Mouse (Mus musculus): Measurements from ENCODE around the gene Vps36. TPM values are rescaled to one million over a fixed set of nuclear protein-coding genes. Genes with fewer than 3 reads are reported as not detected.

Vps36 gene
- total and polyA plus RNA-seq, 3 experiments = 21.7 to 27.9 TPM; not detected in 1

DNA sequence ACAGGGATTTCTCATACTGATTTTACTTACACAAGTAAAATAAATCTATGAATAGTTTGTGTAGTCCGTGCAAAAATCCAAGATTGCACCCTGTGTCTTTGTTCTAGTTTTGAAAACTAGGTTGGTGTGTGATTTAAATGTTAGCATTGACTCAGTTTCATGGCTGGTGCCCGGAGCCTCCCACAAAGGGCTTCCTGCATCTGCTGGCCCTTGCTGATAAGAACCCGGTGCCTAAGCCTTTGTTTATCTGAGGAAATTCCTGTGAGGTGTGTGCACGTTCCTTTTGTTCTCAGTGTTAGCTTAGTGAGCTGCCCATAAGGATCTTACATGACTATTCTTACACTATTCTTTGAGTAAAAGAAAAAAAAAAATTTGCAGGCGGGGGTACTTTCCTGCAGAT, 16.4 kb downstream of the Vps36 start:
- no peaks in the 10 kb centered on the region for H3K9me3 ChIP-seq (replicated peaks; ENCODE audit: insufficient read depth, low read length)
- no peaks in the 10 kb centered on the region for H3K79me2 ChIP-seq (ENCODE audit: control insufficient read depth, insufficient read depth, low read length, poor library complexity)
- H3K9ac ChIP-seq (ENCODE audit: control insufficient read depth, low read depth, low read length, poor library complexity, severe bottlenecking) = no peak overlapping the region
- no peaks in the 10 kb centered on the region for H3K27me3 ChIP-seq (ENCODE audit: control insufficient read depth in 1 of 2, insufficient read depth in 2 of 2, low read length in 2 of 2)
- H3K4me3 ChIP-seq (ENCODE audit: control insufficient read depth in 1 of 2, insufficient read depth in 1 of 2, low read depth in 2 of 2, low read length in 2 of 2) = no peak overlapping the region
- peaks cover 2 to 12% of the 10 kb centered on the region in 2 experiments for H3K36me3 ChIP-seq (ENCODE audit: control insufficient read depth in 1 of 2, insufficient read depth in 2 of 2, low read length in 2 of 2)
- H3K4me1 ChIP-seq (ENCODE audit: control insufficient read depth in 1 of 2, insufficient read depth in 2 of 2, low read length in 2 of 2) = peaks cover 4 to 8% of the 10 kb centered on the region in 2 experiments; a peak in 3 of 4 replicates
- peak; percentile 84 for DNase-seq (ENCODE audit: low read depth, low spot score)
- 0 out of 2 replicates have a peak overlapping the region, but pooled peaks have one; percentile 36 for H3K27ac ChIP-seq (ENCODE audit: control insufficient read depth, low read depth, low read length)
- no peak for TF ChIP-seq NELFE (IDR thresholded peaks at IDR 0.05; ENCODE audit: low read depth, low read length)
- TF ChIP-seq TAL1 (IDR thresholded peaks at IDR 0.05; ENCODE audit: low read length) = peak; percentile 85
- peak; percentile 53 for TF ChIP-seq MAX (IDR thresholded peaks at IDR 0.05; ENCODE audit: low read length)
- TF ChIP-seq EP300 (IDR thresholded peaks at IDR 0.05; ENCODE audit: low read depth in 1 of 2, low read length in 2 of 2) = peak; percentile 85 to 91
- TF ChIP-seq POLR2A (IDR thresholded peaks at IDR 0.05; ENCODE audit: control insufficient read depth in 1 of 2, insufficient read depth in 1 of 2, low read depth in 1 of 2, low read length in 2 of 2, poor library complexity in 1 of 2) = no peak
- 0 out of 2 replicates have a peak, but pooled peaks have one; percentile 22 for TF ChIP-seq JUND (IDR thresholded peaks at IDR 0.05; ENCODE audit: low read depth, low read length)
- no peak for TF ChIP-seq USF2 (IDR thresholded peaks at IDR 0.05; ENCODE audit: borderline replicate concordance in 1 of 2, insufficient read depth in 1 of 2, low read depth in 1 of 2, low read length in 2 of 2)
- TF ChIP-seq RAD21 (IDR thresholded peaks at IDR 0.05; ENCODE audit: low read depth, low read length) = no peak
- no peak for TF ChIP-seq HCFC1 (IDR thresholded peaks at IDR 0.05; ENCODE audit: low read depth, low read length)
- TF ChIP-seq MEF2A (IDR thresholded peaks at IDR 0.05; ENCODE audit: extremely low read depth, insufficient replicate concordance, low read depth, low read length, poor library complexity, severe bottlenecking) = no peak
- TF ChIP-seq ETS1 (IDR thresholded peaks at IDR 0.05; ENCODE audit: low read depth, low read length) = peak; percentile 75
- peak; percentile 46; the same call in 1 of the 2 replicates for TF ChIP-seq MYC (IDR thresholded peaks at IDR 0.05; ENCODE audit: low read depth, low read length)
- no peak for TF ChIP-seq KAT2A (conservative IDR thresholded peaks at IDR 0.05; ENCODE audit: low read depth, low read length)
- TF ChIP-seq SMC3 (IDR thresholded peaks at IDR 0.05; ENCODE audit: low read depth, low read length) = no peak
- TF ChIP-seq ZKSCAN1 (IDR thresholded peaks at IDR 0.05; ENCODE audit: low read depth, low read length) = no peak
- TF ChIP-seq USF1 (IDR thresholded peaks at IDR 0.05; ENCODE audit: low read depth, low read length) = no peak
- no peak for TF ChIP-seq GABPA (IDR thresholded peaks at IDR 0.05; ENCODE audit: low read depth, low read length)
- TF ChIP-seq BHLHE40 (IDR thresholded peaks at IDR 0.05; ENCODE audit: borderline replicate concordance, low read depth, low read length) = peak; percentile 96
- TF ChIP-seq CHD1 (IDR thresholded peaks at IDR 0.05; ENCODE audit: low read depth, low read length) = no peak
- peak; percentile 80 for TF ChIP-seq MXI1 (IDR thresholded peaks at IDR 0.05; ENCODE audit: low read depth, low read length)
- 0 out of 2 replicates have a peak, but pooled peaks have one; percentile 40 for TF ChIP-seq ELF1 (IDR thresholded peaks at IDR 0.05; ENCODE audit: low read depth, low read length)
- no peak for TF ChIP-seq MAZ (IDR thresholded peaks at IDR 0.05; ENCODE audit: low read depth, low read length)
- no peak for TF ChIP-seq UBTF (IDR thresholded peaks at IDR 0.05; ENCODE audit: borderline replicate concordance, insufficient read depth, low read depth, low read length)
- no peak for TF ChIP-seq TBP (IDR thresholded peaks at IDR 0.05; ENCODE audit: low read depth, low read length)
- no peak for TF ChIP-seq ZC3H11A (IDR thresholded peaks at IDR 0.05; ENCODE audit: low read depth, low read length)
- no peak for TF ChIP-seq POLR2AphosphoS5 (IDR thresholded peaks at IDR 0.05; ENCODE audit: borderline replicate concordance, low read depth, low read length)
- TF ChIP-seq RCOR1 (IDR thresholded peaks at IDR 0.05; ENCODE audit: low read depth, low read length) = peak; percentile 73
- TF ChIP-seq GATA1 (IDR thresholded peaks at IDR 0.05; ENCODE audit: low read depth, low read length) = peak; percentile 93
- TF ChIP-seq MYB (IDR thresholded peaks at IDR 0.05; ENCODE audit: low read depth, low read length) = no peak
- no peak for TF ChIP-seq E2F4 (IDR thresholded peaks at IDR 0.05; ENCODE audit: borderline replicate concordance, low read depth, low read length)
- TF ChIP-seq TCF12 (IDR thresholded peaks at IDR 0.05; ENCODE audit: low read depth, low read length) = peak; percentile 90
- no peak for TF ChIP-seq NRF1 (IDR thresholded peaks at IDR 0.05; ENCODE audit: insufficient read depth, low read depth, low read length, poor library complexity, severe bottlenecking)
- TF ChIP-seq ZNF384 (IDR thresholded peaks at IDR 0.05; ENCODE audit: low read depth, low read length) = peak; percentile 76
- TF ChIP-seq CHD2 (IDR thresholded peaks at IDR 0.05; ENCODE audit: low read length) = no peak
- TF ChIP-seq ZMIZ1 (IDR thresholded peaks at IDR 0.05; ENCODE audit: low read depth, low read length) = no peak
- no peak for TF ChIP-seq MAFK (IDR thresholded peaks at IDR 0.05; ENCODE audit: borderline replicate concordance, low read depth, low read length)
- TF ChIP-seq SIN3A (IDR thresholded peaks at IDR 0.05; ENCODE audit: low read length) = peak; percentile 77
- TF ChIP-seq POLR2AphosphoS2 (IDR thresholded peaks at IDR 0.05; ENCODE audit: low read length) = no peak

All from MEL (cell line).